Mouse (Mus musculus): ENCODE data around the gene Ccdc171. TPM values are rescaled to one million over a fixed set of nuclear protein-coding genes. Genes with fewer than 3 reads are reported as not detected.
"Not testable (repeated sequence)": the region's sequence is repeated elsewhere in the genome, so short reads cannot be mapped to it uniquely, and the experiment has no call there.

The Ccdc171 gene
- total and polyA plus RNA-seq, 3 experiments: 0.45 to 1.2 (median 0.94) TPM

DNA sequence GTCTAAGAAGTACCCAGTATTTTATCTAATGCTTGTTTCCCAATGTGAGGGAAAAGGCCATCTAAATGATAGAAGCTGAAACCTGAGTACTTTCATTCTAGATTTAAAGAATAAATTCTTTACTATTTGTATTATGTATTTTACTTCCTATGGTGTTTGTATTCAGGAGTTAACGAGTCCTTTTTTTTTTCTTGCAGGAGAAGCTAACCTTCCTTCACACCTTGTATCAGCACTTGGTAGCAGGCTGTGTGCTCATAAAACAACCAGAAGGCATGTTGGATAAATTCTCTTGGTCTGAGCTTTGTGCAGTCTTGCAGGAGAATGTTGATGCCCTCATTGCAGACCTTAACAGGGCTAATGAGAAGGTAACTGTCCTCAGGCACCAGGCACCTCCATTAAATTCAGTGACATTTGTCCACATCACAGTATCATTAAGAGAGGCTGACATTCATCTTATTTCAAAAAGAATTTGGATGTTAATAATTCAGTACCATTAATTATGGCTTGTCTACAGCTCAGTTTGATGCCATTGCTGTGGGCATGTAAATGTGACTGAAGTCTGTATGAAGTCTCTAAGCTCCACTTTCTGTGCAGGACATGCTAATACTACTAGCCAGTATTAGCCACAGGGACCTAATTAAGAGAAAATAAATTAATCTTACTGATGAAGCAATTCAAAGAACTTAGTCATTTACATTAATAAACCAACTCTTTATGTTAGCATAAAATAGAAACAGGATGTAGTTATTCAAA lies 136.3 kb downstream of the Ccdc171 start:
- Histone ChIP-seq H3K4me1 (ENCODE audit: control insufficient read depth, insufficient read depth, low read length) (no peaks in the 10 kb centered on the region), H3K36me3 (ENCODE audit: control insufficient read depth, insufficient read depth, low read length) (no peaks in the 10 kb centered on the region), H3K9ac (ENCODE audit: low read depth, low read length) (no peak overlapping the region), H3K79me2 (replicated peaks; ENCODE audit: control insufficient read depth, insufficient read depth, low read length) (no peaks in the 10 kb centered on the region), H3K27ac (no peak overlapping the region), H3K4me3 (no peak overlapping the region), H3K27me3 (ENCODE audit: control insufficient read depth, insufficient read depth, low read length) (no peaks in the 10 kb centered on the region)
- TF ChIP-seq CTCF (IDR thresholded peaks at IDR 0.05): no peak
- TF ChIP-seq POLR2A (IDR thresholded peaks at IDR 0.05; ENCODE audit: insufficient read depth, low read depth, low read length): no peak
- TF ChIP-seq EP300 (IDR thresholded peaks at IDR 0.05; ENCODE audit: insufficient read depth, low read depth, low read length): no peak
- 91% methylated on average over 1 of the region's 1 CpGs for WGBS
- intact Hi-C loops (cut with DNase I): no loop called here
- DNase-seq: no peak

GRCm38 (mm10) chr4:83662301-83662700 lies 137.0 kb downstream of the Ccdc171 start:
- 85% methylated on average over 4 of the region's 4 CpGs for WGBS
- H3K79me2 ChIP-seq (replicated peaks; ENCODE audit: control insufficient read depth, insufficient read depth, low read length): no peaks in the 10 kb centered on the region
- H3K4me1 ChIP-seq (ENCODE audit: control insufficient read depth, insufficient read depth, low read length): no peaks in the 10 kb centered on the region
- H3K9ac ChIP-seq (ENCODE audit: low read depth, low read length): no peak overlapping the region
- H3K36me3 ChIP-seq (ENCODE audit: control insufficient read depth, insufficient read depth, low read length): no peaks in the 10 kb centered on the region
- no peak for DNase-seq
- no peak overlapping the region for H3K4me3 ChIP-seq
- intact Hi-C loops (cut with DNase I): no loop called here
- no peak overlapping the region for H3K27ac ChIP-seq
- TF ChIP-seq POLR2A (IDR thresholded peaks at IDR 0.05; ENCODE audit: insufficient read depth, low read depth, low read length) (no peak), CTCF (IDR thresholded peaks at IDR 0.05) (no peak), EP300 (IDR thresholded peaks at IDR 0.05; ENCODE audit: insufficient read depth, low read depth, low read length) (no peak)
- no peaks in the 10 kb centered on the region for H3K27me3 ChIP-seq (ENCODE audit: control insufficient read depth, insufficient read depth, low read length)

DNA sequence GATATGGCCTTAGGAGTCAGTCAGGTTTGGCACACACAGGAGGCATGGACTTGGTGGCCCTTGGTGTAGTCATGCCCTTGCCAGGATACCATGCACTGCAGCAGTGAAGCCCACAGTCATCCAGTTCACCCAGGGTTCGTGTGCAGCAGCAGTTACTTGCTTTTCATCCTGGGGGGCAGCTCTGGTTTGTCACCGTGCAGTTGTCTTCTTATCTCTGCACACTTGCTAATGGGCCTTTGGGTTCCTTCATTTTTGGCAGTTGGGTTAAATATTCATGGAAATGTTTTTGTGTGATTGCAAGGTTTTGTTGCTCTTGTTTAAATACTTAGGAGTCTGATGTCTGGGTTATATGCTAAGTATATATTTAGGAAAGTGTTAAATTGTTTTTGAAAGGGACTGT lies 144.2 kb downstream of the Ccdc171 start:
- no peak for DNase-seq
- Histone ChIP-seq H3K4me1 (ENCODE audit: control insufficient read depth, insufficient read depth, low read length) (no peaks in the 10 kb centered on the region), H3K27me3 (ENCODE audit: control insufficient read depth, insufficient read depth, low read length) (no peaks in the 10 kb centered on the region), H3K4me3 (no peak overlapping the region), H3K79me2 (replicated peaks; ENCODE audit: control insufficient read depth, insufficient read depth, low read length) (no peaks in the 10 kb centered on the region), H3K27ac (no peak overlapping the region), H3K9ac (ENCODE audit: low read depth, low read length) (no peak overlapping the region), H3K36me3 (ENCODE audit: control insufficient read depth, insufficient read depth, low read length) (no peaks in the 10 kb centered on the region)
- intact Hi-C loops (cut with DNase I): no loop called here
- WGBS: 61% methylated on average over 2 of the region's 2 CpGs
- TF ChIP-seq CTCF (IDR thresholded peaks at IDR 0.05) (no peak), EP300 (IDR thresholded peaks at IDR 0.05; ENCODE audit: insufficient read depth, low read depth, low read length) (no peak)

GRCm38 (mm10) chr4:83675308-83675707 lies 150.0 kb downstream of the Ccdc171 start:
- H3K27me3 ChIP-seq (ENCODE audit: control insufficient read depth, insufficient read depth, low read length); H3K79me2 ChIP-seq (replicated peaks; ENCODE audit: control insufficient read depth, insufficient read depth, low read length); H3K36me3 ChIP-seq (ENCODE audit: control insufficient read depth, insufficient read depth, low read length); H3K27ac ChIP-seq; H3K9ac ChIP-seq (ENCODE audit: low read depth, low read length); intact Hi-C loops (cut with DNase I); DNase-seq; H3K4me3 ChIP-seq; H3K4me1 ChIP-seq (ENCODE audit: control insufficient read depth, insufficient read depth, low read length): not testable (repeated sequence)
- WGBS: 87% methylated on average over 4 of the region's 4 CpGs

GRCm38 (mm10) chr4:83676444-83676843 lies 151.1 kb downstream of the Ccdc171 start:
- Histone ChIP-seq H3K36me3 (ENCODE audit: control insufficient read depth, insufficient read depth, low read length) (no peaks in the 10 kb centered on the region), H3K27ac (no peak overlapping the region), H3K27me3 (ENCODE audit: control insufficient read depth, insufficient read depth, low read length) (no peaks in the 10 kb centered on the region), H3K4me3 (no peak overlapping the region), H3K9ac (ENCODE audit: low read depth, low read length) (no peak overlapping the region), H3K4me1 (ENCODE audit: control insufficient read depth, insufficient read depth, low read length) (no peaks in the 10 kb centered on the region), H3K79me2 (replicated peaks; ENCODE audit: control insufficient read depth, insufficient read depth, low read length) (no peaks in the 10 kb centered on the region)
- DNase-seq: no peak
- intact Hi-C loops (cut with DNase I): no loop called here
- WGBS: 88% methylated on average over 4 of the region's 4 CpGs
- TF ChIP-seq EP300 (IDR thresholded peaks at IDR 0.05; ENCODE audit: insufficient read depth, low read depth, low read length) (no peak), POLR2A (IDR thresholded peaks at IDR 0.05; ENCODE audit: insufficient read depth, low read depth, low read length) (no peak), CTCF (IDR thresholded peaks at IDR 0.05) (no peak)

DNA sequence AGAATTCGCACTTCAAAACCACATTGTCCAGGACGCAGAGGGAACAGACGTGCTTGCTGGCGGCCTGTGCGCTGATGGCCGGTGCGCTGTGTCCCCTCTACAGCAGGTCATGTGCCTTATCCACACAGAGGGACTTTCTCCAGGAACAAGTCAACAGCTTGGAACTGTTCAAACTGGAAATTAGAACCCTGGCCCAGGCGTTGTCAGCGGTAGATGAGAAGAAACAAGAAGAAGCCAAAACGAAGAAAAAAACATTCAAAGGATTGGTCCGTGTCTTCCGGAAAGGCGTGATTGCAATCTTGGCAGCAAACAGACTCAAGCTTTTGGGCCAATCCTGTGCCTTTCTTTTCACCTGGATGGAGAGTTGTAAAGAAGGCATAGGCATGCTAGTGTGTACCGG lies 155.7 kb downstream of the Ccdc171 start:
- DNase-seq: peak in 1 of 2 experiments; percentile 13
- Histone ChIP-seq H3K27ac (no peak overlapping the region), H3K79me2 (replicated peaks; ENCODE audit: control insufficient read depth, insufficient read depth, low read length) (no peaks in the 10 kb centered on the region), H3K27me3 (ENCODE audit: control insufficient read depth, insufficient read depth, low read length) (no peaks in the 10 kb centered on the region), H3K9ac (ENCODE audit: low read depth, low read length) (no peak overlapping the region), H3K36me3 (ENCODE audit: control insufficient read depth, insufficient read depth, low read length) (no peaks in the 10 kb centered on the region), H3K4me3 (no peak overlapping the region), H3K4me1 (ENCODE audit: control insufficient read depth, insufficient read depth, low read length) (no peaks in the 10 kb centered on the region)
- intact Hi-C loops (cut with DNase I): no loop called here
- 81% methylated on average over 14 of the region's 14 CpGs for WGBS
- no peak for TF ChIP-seq EP300 (IDR thresholded peaks at IDR 0.05; ENCODE audit: insufficient read depth, low read depth, low read length)
- no peak for TF ChIP-seq CTCF (IDR thresholded peaks at IDR 0.05)
- TF ChIP-seq POLR2A (IDR thresholded peaks at IDR 0.05; ENCODE audit: insufficient read depth, low read depth, low read length): no peak

All from heart, adult 2 months (tissue).